Mouse (Mus musculus) left cerebral cortex, adult 9 months (tissue): Measurements from ENCODE around the gene Pi4k2a.
"Not testable (repeated sequence)": the region's sequence is repeated elsewhere in the genome, so short reads cannot be mapped to it uniquely, and the experiment has no call there.

ENCODE experiments used
- DNase-seq, 2 experiments: peaks; one replicate each; pipeline ENCODE4 v3.0.0; 2022; ENCODE audit warnings: low spot score in 2 of 2

The Pi4k2a gene

GRCm38 (mm10) chr19:42080469-42080868 lies 9.8 kb upstream of the Pi4k2a start:
- no peak for DNase-seq

GRCm38 (mm10) chr19:42081613-42082012 lies 8.7 kb upstream of the Pi4k2a start:
- not testable (repeated sequence) for DNase-seq

- no peak for DNase-seq
These were observed 4.6 kb upstream of the Pi4k2a start for GRCm38 (mm10) chr19:42085690-42086089.

GRCm38 (mm10) chr19:42086166-42086565 lies 4.1 kb upstream of the Pi4k2a start, which contains the start of gene Morn4:
Gene Morn4, minus strand, starts transcription at chr19:42086357.
- DNase-seq = peak; percentile 81 to 94

- peak; percentile 35 to 57 for DNase-seq
These were observed 1.0 kb upstream of the Pi4k2a start for GRCm38 (mm10) chr19:42089103-42089747.

- no peak for DNase-seq
These were observed 419 bp downstream of the Pi4k2a start for GRCm38 (mm10) chr19:42090637-42091141.

GRCm38 (mm10) chr19:42099406-42099805 lies 9.1 kb downstream of the Pi4k2a start:
- no peak for DNase-seq

- DNase-seq = no peak
These were observed 14.4 kb downstream of the Pi4k2a start for GRCm38 (mm10) chr19:42104681-42105080.

- no peak for DNase-seq
These were observed 25.6 kb downstream of the Pi4k2a start for GRCm38 (mm10) chr19:42115783-42116335.

- DNase-seq = no peak
These were observed 27.9 kb downstream of the Pi4k2a start for GRCm38 (mm10) chr19:42118142-42118541.

GRCm38 (mm10) chr19:42118596-42118995 lies 28.3 kb downstream of the Pi4k2a start:
- no peak for DNase-seq

- DNase-seq = no peak
These were observed 30.2 kb downstream of the Pi4k2a start for GRCm38 (mm10) chr19:42120451-42120850.

GRCm38 (mm10) chr19:42124684-42125083 lies 34.4 kb downstream of the Pi4k2a start:
- no peak for DNase-seq

- DNase-seq = no peak
These were observed 35.4 kb downstream of the Pi4k2a start for GRCm38 (mm10) chr19:42125501-42126218.

- DNase-seq = no peak
These were observed 35.9 kb downstream of the Pi4k2a start for GRCm38 (mm10) chr19:42126219-42126605.

GRCm38 (mm10) chr19:42127024-42127423 lies 36.8 kb downstream of the Pi4k2a start:
- no peak for DNase-seq

- no peak for DNase-seq
These were observed 37.9 kb downstream of the Pi4k2a start for GRCm38 (mm10) chr19:42128052-42128740.

- DNase-seq = peak; percentile 97 to 98
These were observed 38.7 kb downstream of the Pi4k2a start, which contains the start of gene Avpi1 for GRCm38 (mm10) chr19:42128787-42129508. Gene Avpi1, minus strand, starts transcription at chr19:42129059.

GRCm38 (mm10) chr19:42129509-42130293 lies 39.4 kb downstream of the Pi4k2a start:
- DNase-seq = no peak

GRCm38 (mm10) chr19:42130294-42130606 lies 40.0 kb downstream of the Pi4k2a start:
- no peak for DNase-seq

- no peak for DNase-seq
These were observed 40.8 kb downstream of the Pi4k2a start for GRCm38 (mm10) chr19:42131101-42131500.
